In genomic region chr3:21563454-21563853, GRCm38 (mm10) we compare ENCODE assay signal across 8 mouse cellular contexts.
A peak's percentile ranks its signal among the peaks of the same experiment; 100 is the strongest.
DNase-seq lines count a peak whose midpoint lies in the region; ATAC-seq lines count a peak whose summit lies in the region.

No protein-coding gene starts in this region.

- no peak overlapping the region for H3K4me2 ChIP-seq in forebrain, embryonic 14.5 days (ENCODE audit: low read length)
- no peak overlapping the region for H3K4me2 ChIP-seq in forebrain, embryonic 13.5 days
- no peak overlapping the region for H3K4me2 ChIP-seq in embryonic facial prominence, embryonic 14.5 days (ENCODE audit: low read depth, low read length)

- H3K9ac ChIP-seq in forebrain, embryonic 14.5 days (ENCODE audit: low read length), result no peak overlapping the region
- no peak overlapping the region for H3K9ac ChIP-seq in forebrain, embryonic 13.5 days
- no peak overlapping the region for H3K9ac ChIP-seq in embryonic facial prominence, embryonic 14.5 days (ENCODE audit: low read depth, low read length)

- 0 out of 2 replicates have a peak, but pooled peaks cover under 1% of the 10 kb centered on the region for H3K9me3 ChIP-seq in forebrain, embryonic 14.5 days (replicated peaks; ENCODE audit: control insufficient read depth, low read length)
- H3K9me3 ChIP-seq in forebrain, embryonic 13.5 days (replicated peaks), result no peaks in the 10 kb centered on the region
- H3K9me3 ChIP-seq in embryonic facial prominence, embryonic 14.5 days (ENCODE audit: control insufficient read depth, low read length), result no peaks in the 10 kb centered on the region
- no peaks in the 10 kb centered on the region for H3K9me3 ChIP-seq in limb, embryonic 10.5 days (replicated peaks)

- 27% methylated on average over 3 of the region's 3 CpGs for WGBS in forebrain, embryonic 14.5 days
- WGBS in forebrain, embryonic 13.5 days, result 45% methylated on average over 3 of the region's 3 CpGs
- WGBS in embryonic facial prominence, embryonic 14.5 days, result 51% methylated on average over 3 of the region's 3 CpGs
- 70% methylated on average over 3 of the region's 3 CpGs for WGBS in limb, embryonic 10.5 days

- H3K36me3 ChIP-seq in forebrain, embryonic 14.5 days (ENCODE audit: control insufficient read depth, insufficient read depth, low read length), result no peaks in the 10 kb centered on the region
- H3K36me3 ChIP-seq in forebrain, embryonic 13.5 days (ENCODE audit: poor library complexity, severe bottlenecking), result no peaks in the 10 kb centered on the region
- no peaks in the 10 kb centered on the region for H3K36me3 ChIP-seq in embryonic facial prominence, embryonic 14.5 days (ENCODE audit: control insufficient read depth, insufficient read depth, low read length)
- H3K36me3 ChIP-seq in limb, embryonic 10.5 days, result no peaks in the 10 kb centered on the region

- H3K4me1 ChIP-seq in forebrain, embryonic 14.5 days (ENCODE audit: control insufficient read depth, insufficient read depth, low read length), result peaks cover 12% of the 10 kb centered on the region; the same call in 1 of the 2 replicates
- H3K4me1 ChIP-seq in forebrain, embryonic 13.5 days, result peaks cover 24% of the 10 kb centered on the region
- H3K4me1 ChIP-seq in embryonic facial prominence, embryonic 14.5 days (ENCODE audit: control insufficient read depth, insufficient read depth, low read length), result peaks cover 25% of the 10 kb centered on the region
- H3K4me1 ChIP-seq in limb, embryonic 10.5 days, result peaks cover 37% of the 10 kb centered on the region

- ATAC-seq in forebrain, embryonic 14.5 days, result no peak
- ATAC-seq in forebrain, embryonic 13.5 days, result no peak
- ATAC-seq in embryonic facial prominence, embryonic 14.5 days (ENCODE audit: low read depth), result no peak

- no peaks in the 10 kb centered on the region for H3K27me3 ChIP-seq in forebrain, embryonic 14.5 days (replicated peaks; ENCODE audit: control insufficient read depth, insufficient read depth, low read length)
- no peaks in the 10 kb centered on the region for H3K27me3 ChIP-seq in forebrain, embryonic 13.5 days
- no peaks in the 10 kb centered on the region for H3K27me3 ChIP-seq in embryonic facial prominence, embryonic 14.5 days (replicated peaks; ENCODE audit: control insufficient read depth, insufficient read depth, low read length)
- H3K27me3 ChIP-seq in limb, embryonic 10.5 days (ENCODE audit: low read depth, poor library complexity, severe bottlenecking), result no peaks in the 10 kb centered on the region

- H3K4me3 ChIP-seq in forebrain, embryonic 14.5 days (ENCODE audit: low read depth, low read length), result no peak overlapping the region
- H3K4me3 ChIP-seq in forebrain, embryonic 13.5 days, result no peak overlapping the region
- H3K4me3 ChIP-seq in embryonic facial prominence, embryonic 14.5 days (ENCODE audit: low read depth, low read length), result no peak overlapping the region
- H3K4me3 ChIP-seq in limb, embryonic 10.5 days, result no peak overlapping the region

- peak; percentile 47 for DNase-seq in forebrain, embryonic 14.5 days (ENCODE audit: low spot score)
- peak; percentile 8 for DNase-seq in 416B (ENCODE audit: low read depth)
- peak; percentile 49 for DNase-seq in embryonic facial prominence, embryonic 14.5 days (ENCODE audit: low spot score)
- no peak for DNase-seq in limb, embryonic 10.5 days (ENCODE audit: low spot score)
- no peak for DNase-seq in spleen, postnatal 36 days (ENCODE audit: low spot score in 2 of 2)
- DNase-seq in thymus, postnatal 36 days, result no peak
- no peak for DNase-seq in right cerebral cortex, postnatal 25 days

- H3K27ac ChIP-seq in forebrain, embryonic 14.5 days (ENCODE audit: low read depth, low read length), result no peak overlapping the region
- H3K27ac ChIP-seq in forebrain, embryonic 13.5 days, result no peak overlapping the region
- H3K27ac ChIP-seq in embryonic facial prominence, embryonic 14.5 days (replicated peaks; ENCODE audit: low read depth, low read length), result no peak overlapping the region
- peak overlapping the region; percentile 78 for H3K27ac ChIP-seq in limb, embryonic 10.5 days

Comparison
In these comparisons a context has a peak if more than half of its experiments do, and no peak if none do; other contexts are left out.
1. DNase-seq: peak in forebrain, embryonic 14.5 days (single experiment), 416B (single experiment) and embryonic facial prominence, embryonic 14.5 days (single experiment); none in limb, embryonic 10.5 days (single experiment), spleen, postnatal 36 days (0 of 2), thymus, postnatal 36 days (0 of 2) and right cerebral cortex, postnatal 25 days (single experiment).